Mouse (Mus musculus) heart, adult 2 months (tissue): ENCODE results near the gene Enah. TPM values are rescaled to one million over a fixed set of nuclear protein-coding genes. Genes with fewer than 3 reads are reported as not detected.

Experiments
- DNase-seq, 2 experiments: peaks; one replicate each; pipeline ENCODE4 v3.0.0; 2021
- H3K27ac ChIP-seq: fragments of 200-600 bp; 2 replicates; pipeline ENCODE4 v1.8.1; 2022
- H3K27me3 ChIP-seq: fragments of 200-500 bp; 2 replicates; pipeline ENCODE4 v1.6.1; 2012; ENCODE audit warnings: mild to moderate bottlenecking, low read length, inconsistent platforms, mixed read lengths; ENCODE audit not compliant: control insufficient read depth, insufficient read depth
- H3K36me3 ChIP-seq: fragments of 200-500 bp; 2 replicates; pipeline ENCODE4 v1.6.1; 2012; ENCODE audit warnings: low read length, inconsistent platforms; ENCODE audit not compliant: control insufficient read depth, insufficient read depth
- H3K4me1 ChIP-seq: fragments of 200-500 bp; 2 replicates; pipeline ENCODE4 v1.6.1; 2011; ENCODE audit warnings: low read length; ENCODE audit not compliant: control insufficient read depth, insufficient read depth
- H3K4me3 ChIP-seq: fragments of 200-600 bp; 2 replicates; pipeline ENCODE4 v1.8.1; 2022
- H3K79me2 ChIP-seq: fragments of 200-500 bp; replicated peaks from 2 replicates; pipeline ENCODE4 v1.6.1; 2012; ENCODE audit warnings: mild to moderate bottlenecking, inconsistent platforms, low read length, moderate library complexity, mixed read lengths; ENCODE audit not compliant: control insufficient read depth, insufficient read depth
- H3K9ac ChIP-seq: fragments of 200-500 bp; 2 replicates; pipeline ENCODE4 v1.6.1; 2012; ENCODE audit warnings: low read depth, mild to moderate bottlenecking, control low read depth, inconsistent platforms, low read length, mixed read lengths
- CTCF ChIP-seq: fragments of 200-600 bp; IDR thresholded peaks from 2 replicates; pipeline ENCODE4 v1.8.1; 2022; ENCODE audit warnings: antibody characterized with exemption, mild to moderate bottlenecking, moderate library complexity
- EP300 ChIP-seq: fragments of 200-500 bp; IDR thresholded peaks from 2 replicates; pipeline ENCODE4 v1.6.1; 2011; ENCODE audit warnings: low read depth, low read length, control low read depth; ENCODE audit not compliant: insufficient read depth
- POLR2A ChIP-seq: fragments of 200-500 bp; IDR thresholded peaks from 2 replicates; pipeline ENCODE4 v1.6.1; 2011; ENCODE audit warnings: mild to moderate bottlenecking, low read depth, low read length, control low read depth; ENCODE audit not compliant: insufficient read depth
- WGBS: fragments of 180-500 bp; shearing (Covaris S2); methylation state at CpG from one replicate; pipeline ENCODE4 v1.1.7; 2018; 5-methylcytosine and 5-hydroxymethylcytosine counted together
- intact Hi-C: fragments of 180-260 bp; cut with DNase I; formaldehyde crosslinking; loops from one replicate; pipeline ENCODE4 v1.15.1; 2025
- polyA plus RNA-seq: library from polyadenylated mRNA; depleted of rRNA; stranded (reverse); fragments of >200 nt; gene quantifications from 2 replicates; pipeline ENCODE4 v1.2.3, GENCODE M21; 2012
- total RNA-seq, 2 experiments: library from RNA; stranded (reverse); gene quantifications; 2 replicates each; pipeline ENCODE4 v1.2.3; 2021

Enah gene
- total and polyA plus RNA-seq, 3 experiments, result 28.3 to 124 (median 101) TPM

DNA sequence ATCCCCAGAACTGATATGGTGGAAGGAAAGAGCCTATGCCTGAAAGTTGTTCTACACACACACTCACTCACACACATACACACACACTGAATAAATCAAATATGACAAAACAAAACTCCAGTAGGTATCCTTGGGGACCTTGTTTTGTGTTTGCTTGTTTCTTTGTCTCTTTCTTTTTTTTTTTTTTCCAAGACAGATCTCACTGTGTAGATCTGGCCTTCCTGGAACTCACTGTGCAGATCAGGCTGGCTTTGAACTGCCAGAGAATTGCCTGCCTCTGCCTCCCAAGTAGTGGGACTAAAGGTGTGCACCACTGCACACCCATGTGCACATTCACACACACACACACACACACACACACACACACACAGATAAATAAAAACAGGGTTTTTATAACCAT is 12.0 kb upstream of the Enah start:
- Histone ChIP-seq H3K79me2 (no peaks in the 10 kb centered on the region), H3K27me3 (no peaks in the 10 kb centered on the region), H3K27ac (no peak overlapping the region), H3K9ac (no peak overlapping the region), H3K4me1 (peaks cover 2% of the 10 kb centered on the region), H3K36me3 (no peaks in the 10 kb centered on the region), H3K4me3 (no peak overlapping the region)
- TF ChIP-seq CTCF (no peak), EP300 (no peak), POLR2A (no peak)
- no peak for DNase-seq
- intact Hi-C loops, result no loop called here

GRCm38 (mm10) chr1:182031066-182031465 is 11.3 kb upstream of the Enah start:
- Histone ChIP-seq H3K27me3 (no peaks in the 10 kb centered on the region), H3K27ac (no peak overlapping the region), H3K4me3 (no peak overlapping the region), H3K36me3 (peaks cover 3% of the 10 kb centered on the region; the same call in 1 of the 2 replicates), H3K79me2 (no peaks in the 10 kb centered on the region), H3K9ac (no peak overlapping the region), H3K4me1 (peaks cover 2% of the 10 kb centered on the region)
- TF ChIP-seq EP300, result no peak
- TF ChIP-seq POLR2A, result no peak
- TF ChIP-seq CTCF, result no peak
- intact Hi-C loops, result no loop called here
- no peak for DNase-seq
- WGBS, result 68% methylated on average over 6 of the region's 6 CpGs

DNA sequence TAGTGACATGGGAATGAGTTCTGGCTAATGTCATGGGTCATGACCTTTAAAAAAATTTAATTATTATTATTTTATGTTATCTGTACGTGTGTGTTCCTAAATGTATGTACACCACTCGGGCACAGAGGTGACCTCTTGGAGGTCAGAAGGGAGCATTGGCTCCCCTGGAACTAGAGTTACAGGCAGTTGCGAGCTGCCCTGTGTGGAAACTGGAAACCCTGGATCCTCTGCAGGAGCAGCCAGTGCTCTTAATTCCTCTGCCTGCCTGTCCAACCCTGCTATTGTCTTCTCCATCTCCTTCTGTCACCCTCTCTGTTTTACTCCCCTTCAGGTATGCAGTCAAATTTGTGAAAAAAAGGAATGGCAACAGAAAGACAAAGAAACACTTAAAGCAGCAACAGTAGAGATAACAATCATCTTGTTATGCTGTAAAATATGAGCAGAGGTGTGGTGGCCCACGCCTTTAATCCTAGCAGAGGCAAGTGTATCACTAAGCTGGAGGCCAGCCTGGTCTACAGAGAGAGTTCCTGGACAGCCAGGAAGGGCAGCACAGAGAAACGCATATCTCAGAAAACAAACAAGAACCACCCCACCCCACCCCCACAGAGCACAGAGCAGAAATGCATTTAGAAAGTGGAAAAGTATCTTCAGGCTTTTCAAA is 10.3 kb upstream of the Enah start:
- peaks cover 2% of the 10 kb centered on the region for H3K4me1 ChIP-seq
- TF ChIP-seq CTCF (no peak), POLR2A (no peak), EP300 (no peak)
- 87% methylated on average over 5 of the region's 5 CpGs for WGBS

DNA sequence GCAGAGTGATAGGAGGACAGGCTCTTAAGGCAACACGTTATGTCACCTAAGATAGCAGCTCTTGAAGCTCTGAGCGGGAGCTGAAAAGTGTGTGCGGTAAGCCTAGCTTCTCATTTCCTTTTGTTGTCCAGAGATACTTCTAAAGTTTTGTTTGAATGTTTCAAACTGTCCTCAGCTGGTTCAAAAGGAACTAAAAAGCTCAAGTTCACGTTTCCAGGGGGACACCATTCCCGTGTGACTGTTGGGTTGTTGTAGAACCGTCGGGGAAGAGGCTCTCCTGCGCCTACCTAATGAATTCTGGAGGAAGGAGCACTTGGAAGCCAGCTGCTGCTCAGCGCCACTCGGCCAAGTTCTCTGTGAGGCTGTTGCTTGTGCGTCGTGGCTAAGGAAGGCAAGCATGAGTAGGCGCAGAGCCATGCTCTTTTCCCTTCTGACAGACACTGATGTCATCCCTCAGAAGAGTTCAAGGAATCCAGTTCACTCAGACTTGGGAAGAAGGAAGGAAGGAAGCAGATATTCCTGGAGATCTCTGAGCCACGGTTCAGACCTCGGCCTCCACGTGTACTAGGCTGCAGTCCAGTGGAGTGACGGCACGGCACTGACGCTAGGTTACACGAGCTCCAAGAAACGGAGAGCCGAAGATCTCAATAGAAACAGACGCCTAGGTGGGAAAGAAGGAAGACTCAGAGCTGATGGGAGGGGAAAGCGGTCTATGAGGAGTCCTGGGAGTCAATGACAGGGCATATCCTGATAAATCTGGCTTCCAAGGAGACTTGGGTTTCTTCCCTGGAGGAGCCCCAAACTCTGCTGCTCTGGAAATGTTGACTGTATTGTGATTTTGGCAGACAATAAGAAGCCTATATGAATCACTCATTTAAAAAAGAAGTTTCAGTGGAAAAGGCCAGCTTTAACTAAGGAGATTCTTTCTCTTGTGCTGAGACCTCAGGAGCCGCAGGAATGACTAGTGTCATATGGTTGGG is 8.7 kb upstream of the Enah start:
- Histone ChIP-seq H3K27ac (peak overlapping the region; percentile 31), H3K9ac (no peak overlapping the region), H3K4me3 (no peak overlapping the region; the same call in 1 of the 2 replicates), H3K4me1 (peaks cover 2% of the 10 kb centered on the region), H3K79me2 (no peaks in the 10 kb centered on the region), H3K27me3 (no peaks in the 10 kb centered on the region), H3K36me3 (peaks cover 3% of the 10 kb centered on the region; the same call in 1 of the 2 replicates)
- peak; percentile 39 to 61 for DNase-seq
- TF ChIP-seq POLR2A, result no peak
- TF ChIP-seq EP300, result no peak
- TF ChIP-seq CTCF, result no peak
- intact Hi-C loops, result loop anchor here (2.0 to 10.0 kb wide), 2 partner anchors 86 to 104 kb away; no protein-coding TSS in a partner anchor
- 39% methylated on average over 25 of the region's 25 CpGs for WGBS

More for the DNA sequence above, 10.3 kb upstream of the Enah start:
- no peak overlapping the region for H3K4me3 ChIP-seq
- intact Hi-C loops, result loop anchor here (2.0 to 10.0 kb wide), 2 partner anchors 85 to 105 kb away; no protein-coding TSS in a partner anchor
- no peaks in the 10 kb centered on the region for H3K79me2 ChIP-seq
- no peak overlapping the region for H3K27ac ChIP-seq
- H3K36me3 ChIP-seq, result peaks cover 3% of the 10 kb centered on the region; the same call in 1 of the 2 replicates
- H3K27me3 ChIP-seq, result no peaks in the 10 kb centered on the region
- H3K9ac ChIP-seq, result no peak overlapping the region
- no peak for DNase-seq

- 83% methylated on average over 9 of the region's 9 CpGs for WGBS
- Histone ChIP-seq H3K4me3 (no peak overlapping the region), H3K27me3 (no peaks in the 10 kb centered on the region), H3K27ac (no peak overlapping the region), H3K79me2 (no peaks in the 10 kb centered on the region), H3K4me1 (peaks cover 2% of the 10 kb centered on the region), H3K36me3 (peaks cover 3% of the 10 kb centered on the region; the same call in 1 of the 2 replicates), H3K9ac (no peak overlapping the region)
- TF ChIP-seq EP300 (no peak), CTCF (no peak), POLR2A (no peak)
- intact Hi-C loops, result loop anchor here (10.0 kb wide), 1 partner anchor 103 kb away; no protein-coding TSS in a partner anchor
- DNase-seq, result no peak
These were observed 7.7 kb upstream of the Enah start for GRCm38 (mm10) chr1:182027426-182027979.
